Mouse (Mus musculus) gastrocnemius, adult 2 months (tissue): ENCODE data around the gene Ttll9. TPM values are rescaled to one million over a fixed set of nuclear protein-coding genes. Genes with fewer than 3 reads are reported as not detected.

Experiments
- DNase-seq: peaks from one replicate; pipeline ENCODE4 v3.0.0; 2022
- H3K27ac ChIP-seq: fragments of 200-600 bp; 2 replicates; pipeline ENCODE4 v1.8.1; 2022; ENCODE audit warnings: mild to moderate bottlenecking
- H3K4me3 ChIP-seq: fragments of 200-600 bp; 2 replicates; pipeline ENCODE4 v1.8.1; 2022; ENCODE audit warnings: mild to moderate bottlenecking, moderate library complexity
- CTCF ChIP-seq: fragments of 200-600 bp; IDR thresholded peaks from 2 replicates; pipeline ENCODE4 v1.8.1; 2022; ENCODE audit warnings: antibody characterized with exemption, mild to moderate bottlenecking, moderate library complexity
- intact Hi-C: fragments of 180-260 bp; cut with DNase I; formaldehyde crosslinking; loops from one replicate; pipeline ENCODE4 v1.15.1; 2025
- total RNA-seq, 2 experiments: library from RNA; stranded (reverse); gene quantifications; 2 replicates each; pipeline ENCODE4 v1.2.3; 2021

Ttll9 gene
- total RNA-seq, 2 experiments from 2014 or later = not detected

- H3K27ac ChIP-seq = peak overlapping the region; percentile 86
- no peak for TF ChIP-seq CTCF
- no peak for DNase-seq
- H3K4me3 ChIP-seq = no peak overlapping the region
- intact Hi-C loops = no loop called here
Measured at GRCm38 (mm10) chr2:152927371-152927770, 34.9 kb upstream of the Ttll9 start.

- intact Hi-C loops = no loop called here
- Histone ChIP-seq H3K4me3 (peak overlapping the region; percentile 29), H3K27ac (peak overlapping the region; percentile 86)
- TF ChIP-seq CTCF = no peak
- peak; percentile 44 for DNase-seq
Measured at GRCm38 (mm10) chr2:152928219-152928987, 33.9 kb upstream of the Ttll9 start.

GRCm38 (mm10) chr2:152928988-152929370 lies 33.3 kb upstream of the Ttll9 start:
- Histone ChIP-seq H3K4me3 (peak overlapping the region; percentile 29), H3K27ac (peak overlapping the region; percentile 86)
- intact Hi-C loops = no loop called here

GRCm38 (mm10) chr2:152930276-152930675 lies 32.0 kb upstream of the Ttll9 start:
- DNase-seq = peak; percentile 71
- Histone ChIP-seq H3K4me3 (peak overlapping the region; percentile 67), H3K27ac (peak overlapping the region; percentile 79)
- no peak for TF ChIP-seq CTCF
- intact Hi-C loops = loop anchor here (5.0 kb wide), 1 partner anchor 238 kb away; no protein-coding TSS in a partner anchor

More at GRCm38 (mm10) chr2:152928988-152929370, 33.3 kb upstream of the Ttll9 start:
- no peak for DNase-seq
- TF ChIP-seq CTCF = no peak

GRCm38 (mm10) chr2:152931456-152932160 lies 30.7 kb upstream of the Ttll9 start:
- Histone ChIP-seq H3K4me3 (peak overlapping the region; percentile 67), H3K27ac (peak overlapping the region; percentile 79)
- DNase-seq = peak; percentile 29
- no peak for TF ChIP-seq CTCF
- intact Hi-C loops = loop anchor here (5.0 kb wide), 1 partner anchor 239 kb away; no protein-coding TSS in a partner anchor

- Histone ChIP-seq H3K27ac (peak within 1 kb of the TSS; percentile 79), H3K4me3 (peak within 1 kb of the TSS; percentile 67)
- DNase-seq = peak; percentile 73
- no peak for TF ChIP-seq CTCF
- intact Hi-C loops = loop anchor here (1.0 to 5.0 kb wide), 2 partner anchors 19 to 241 kb away; no protein-coding TSS in a partner anchor
Measured at GRCm38 (mm10) chr2:152933048-152933447, 29.2 kb upstream of the Ttll9 start, which contains the start of gene Foxs1. Gene Foxs1, minus strand, starts transcription at chr2:152933208.

GRCm38 (mm10) chr2:152933614-152934013 lies 28.7 kb upstream of the Ttll9 start:
- peak; percentile 90 for TF ChIP-seq CTCF
- peak; percentile 84 for DNase-seq
- Histone ChIP-seq H3K27ac (peak overlapping the region; percentile 69), H3K4me3 (no peak overlapping the region)
- intact Hi-C loops = loop anchor here (1.0 to 5.0 kb wide), 2 partner anchors 19 to 241 kb away; no protein-coding TSS in a partner anchor

- Histone ChIP-seq H3K27ac (no peak overlapping the region), H3K4me3 (no peak overlapping the region)
- intact Hi-C loops = no loop called here
- DNase-seq = peak; percentile 63
- peak; percentile 80 for TF ChIP-seq CTCF
Measured at GRCm38 (mm10) chr2:152939846-152940245, 22.4 kb upstream of the Ttll9 start.

- intact Hi-C loops = no loop called here
- no peak for DNase-seq
- TF ChIP-seq CTCF = no peak
- Histone ChIP-seq H3K4me3 (no peak overlapping the region), H3K27ac (no peak overlapping the region)
Measured at GRCm38 (mm10) chr2:152941106-152941505, 21.2 kb upstream of the Ttll9 start.

GRCm38 (mm10) chr2:152941776-152942175 lies 20.5 kb upstream of the Ttll9 start:
- H3K27ac ChIP-seq = no peak overlapping the region
- intact Hi-C loops = no loop called here
- no peak for TF ChIP-seq CTCF
- no peak overlapping the region for H3K4me3 ChIP-seq
- DNase-seq = no peak

- H3K4me3 ChIP-seq = peak overlapping the region; percentile 66
- intact Hi-C loops = no loop called here
- no peak for DNase-seq
- H3K27ac ChIP-seq = no peak overlapping the region
- TF ChIP-seq CTCF = no peak
Measured at GRCm38 (mm10) chr2:152942898-152943515, 19.3 kb upstream of the Ttll9 start.

GRCm38 (mm10) chr2:152943568-152943967 lies 18.7 kb upstream of the Ttll9 start:
- no peak for TF ChIP-seq CTCF

More at GRCm38 (mm10) chr2:152943568-152943967, 18.7 kb upstream of the Ttll9 start:
- no peak for DNase-seq
- intact Hi-C loops = no loop called here
- peak overlapping the region; percentile 66 for H3K4me3 ChIP-seq
- no peak overlapping the region for H3K27ac ChIP-seq
